Mouse (Mus musculus) erythroblast, embryonic 14.5 days (primary cell): ENCODE data around the gene Cst3. TPM values are rescaled to one million over a fixed set of nuclear protein-coding genes. Genes with fewer than 3 reads are reported as not detected.

Experiments used
- H3K27me3 ChIP-seq: 2 replicates; pipeline ENCODE4 v1.6.1; 2012; ENCODE audit warnings: inconsistent platforms; ENCODE audit not compliant: control insufficient read depth
- H3K36me3 ChIP-seq: 2 replicates; pipeline ENCODE4 v1.6.1; 2012; ENCODE audit warnings: mild to moderate bottlenecking, inconsistent platforms; ENCODE audit not compliant: control insufficient read depth
- H3K4me1 ChIP-seq: 2 replicates; pipeline ENCODE4 v1.6.1; 2012; ENCODE audit warnings: inconsistent platforms; ENCODE audit not compliant: control insufficient read depth
- H3K4me3 ChIP-seq: replicated peaks from 2 replicates; pipeline ENCODE3; 2012; ENCODE audit warnings: moderate library complexity, mild to moderate bottlenecking, inconsistent platforms
- H3K9me3 ChIP-seq: 2 replicates; pipeline ENCODE4 v1.6.1; 2012; ENCODE audit warnings: low read length, inconsistent platforms, mixed read lengths; ENCODE audit not compliant: control insufficient read depth
- GATA1 ChIP-seq: IDR thresholded peaks from 2 replicates; pipeline ENCODE4 v1.6.1; 2012; ENCODE audit warnings: low read length, inconsistent platforms, mixed read lengths
- TAL1 ChIP-seq: IDR thresholded peaks from 3 replicates; pipeline ENCODE4 v1.6.1; 2012; ENCODE audit warnings: low read length, inconsistent platforms, mixed read lengths
- polyA plus RNA-seq: library from polyadenylated mRNA; stranded (reverse); fragments of >175 nt; gene quantifications from 2 replicates; pipeline ENCODE4 v1.2.3, GENCODE M21; 2012

The Cst3 gene
- polyA plus RNA-seq = 7.4 and 8.3 TPM in 2 replicates

DNA sequence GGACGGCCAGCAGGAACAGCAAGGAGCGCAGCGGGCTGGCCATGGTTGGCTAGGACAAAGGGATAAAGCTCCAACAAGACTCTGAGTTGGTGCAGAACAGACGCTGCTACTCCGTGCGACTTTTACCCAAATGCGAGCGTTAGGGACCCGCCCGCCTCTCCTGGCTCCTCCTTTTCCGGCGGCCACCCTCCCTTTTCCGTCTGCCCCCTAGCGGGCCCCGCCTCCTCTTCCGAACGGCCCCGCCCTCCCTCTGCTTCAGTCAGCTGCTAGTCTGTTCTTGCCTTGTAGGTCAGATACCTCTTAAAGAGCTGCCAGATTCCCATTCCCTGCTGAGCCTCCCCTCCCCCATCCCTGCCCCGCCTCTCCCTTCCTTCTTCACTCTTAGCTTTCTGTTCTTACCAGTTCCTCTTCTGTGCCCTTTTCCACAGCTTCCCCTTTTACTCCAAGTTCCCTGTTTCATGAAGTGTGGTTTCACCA is at the start of gene Cst3:
Gene Cst3, minus strand, starts transcription at position 358 of the 477 bp plus-strand sequence.
- TF ChIP-seq GATA1 (no peak), TAL1 (no peak)
- H3K27me3 ChIP-seq = no peaks in the 10 kb centered on the region
- peaks cover 20% of the 10 kb centered on the region for H3K4me1 ChIP-seq
- H3K4me3 ChIP-seq = peak within 1 kb of the TSS; percentile 67
- H3K36me3 ChIP-seq = peaks cover 7% of the 10 kb centered on the region; the same call in 1 of the 2 replicates
- no peaks in the 10 kb centered on the region for H3K9me3 ChIP-seq

DNA sequence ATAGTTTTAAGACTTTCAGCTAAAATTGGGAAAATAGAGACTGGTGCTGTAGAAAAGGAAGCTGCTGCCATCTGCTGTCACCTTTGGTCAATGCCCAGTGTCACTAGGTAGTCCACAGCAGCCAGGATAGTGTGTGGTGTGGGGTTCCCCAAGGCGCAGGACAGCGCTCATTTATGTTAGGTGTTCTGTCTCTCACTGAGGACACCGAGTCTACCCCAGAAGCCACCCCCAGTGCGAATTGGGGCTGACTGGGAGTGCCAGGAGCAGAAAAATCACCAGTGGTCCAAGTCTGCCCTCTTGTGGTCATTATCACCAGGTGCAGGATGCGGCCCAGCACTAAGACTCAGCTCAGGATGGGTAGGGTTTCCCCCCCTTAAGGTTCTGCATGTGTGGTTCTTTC is 26.8 kb upstream of the Cst3 start:
- Histone ChIP-seq H3K36me3 (no peaks in the 10 kb centered on the region), H3K9me3 (no peaks in the 10 kb centered on the region), H3K4me1 (no peaks in the 10 kb centered on the region), H3K27me3 (no peaks in the 10 kb centered on the region), H3K4me3 (no peak overlapping the region)
- TF ChIP-seq TAL1 = no peak
- no peak for TF ChIP-seq GATA1

DNA sequence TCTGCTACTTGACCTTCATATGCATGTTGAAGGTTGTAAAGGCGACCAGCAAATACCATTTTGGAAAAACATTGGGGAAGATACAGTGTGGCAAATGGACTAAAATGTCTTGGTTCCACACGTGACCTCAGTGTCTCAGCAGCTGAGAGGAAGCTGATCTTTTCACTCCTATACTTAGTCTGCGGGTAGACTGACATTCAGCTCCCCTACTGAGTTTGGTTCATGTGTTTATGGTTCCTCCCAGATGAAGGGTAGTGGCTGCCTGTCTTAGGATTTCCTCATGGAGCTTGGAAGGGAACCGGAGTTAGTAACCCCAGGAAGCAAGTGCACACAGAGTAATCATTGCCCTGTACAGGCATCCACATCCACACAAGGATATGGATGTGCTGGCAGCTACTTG is 24.8 kb upstream of the Cst3 start:
- H3K4me1 ChIP-seq = no peaks in the 10 kb centered on the region
- no peaks in the 10 kb centered on the region for H3K9me3 ChIP-seq
- no peaks in the 10 kb centered on the region for H3K36me3 ChIP-seq
- H3K27me3 ChIP-seq = no peaks in the 10 kb centered on the region
- no peak overlapping the region for H3K4me3 ChIP-seq
- no peak for TF ChIP-seq GATA1
- TF ChIP-seq TAL1 = no peak

DNA sequence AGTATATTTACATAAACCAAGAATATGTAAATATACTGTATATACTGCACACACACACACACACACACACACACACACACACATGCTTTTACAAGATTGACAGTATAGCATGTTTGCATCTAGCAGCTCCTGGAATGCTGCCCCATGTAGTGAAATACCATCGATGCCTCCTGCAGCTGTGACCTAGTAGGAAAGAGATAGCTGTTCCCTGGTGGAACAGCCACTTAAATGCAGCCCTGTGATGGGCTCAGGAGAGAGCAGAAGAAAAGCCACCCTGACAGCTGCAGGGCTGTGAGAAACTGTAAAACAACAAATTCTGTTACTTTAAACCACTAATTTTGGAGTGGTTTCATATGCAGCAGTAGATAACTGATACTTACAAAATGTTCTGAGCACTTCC is 20.7 kb upstream of the Cst3 start:
- no peaks in the 10 kb centered on the region for H3K4me1 ChIP-seq
- H3K4me3 ChIP-seq = no peak overlapping the region
- no peaks in the 10 kb centered on the region for H3K9me3 ChIP-seq
- no peaks in the 10 kb centered on the region for H3K36me3 ChIP-seq
- H3K27me3 ChIP-seq = no peaks in the 10 kb centered on the region
- TF ChIP-seq GATA1 (no peak), TAL1 (no peak)

DNA sequence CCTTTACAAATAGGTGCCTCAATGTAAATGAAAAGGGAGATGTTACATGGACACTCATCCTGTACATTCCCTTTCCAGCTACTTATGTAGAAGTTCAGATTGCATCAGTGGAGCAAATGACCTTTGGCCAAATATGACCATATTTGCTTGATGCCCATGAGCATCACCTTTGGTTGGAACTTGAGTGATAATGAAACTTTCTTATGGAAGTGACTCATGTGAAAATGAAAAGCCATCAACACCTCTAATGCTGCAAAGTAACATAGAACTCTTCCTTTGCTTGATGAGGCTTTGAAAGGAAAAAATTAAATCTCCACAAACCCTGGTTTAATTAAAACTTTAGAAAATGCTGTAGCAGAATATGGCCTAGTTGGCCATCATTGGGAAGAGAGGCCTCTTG is 17.6 kb upstream of the Cst3 start:
- H3K36me3 ChIP-seq = no peaks in the 10 kb centered on the region
- TF ChIP-seq GATA1 (no peak), TAL1 (no peak)
- no peaks in the 10 kb centered on the region for H3K4me1 ChIP-seq
- no peaks in the 10 kb centered on the region for H3K27me3 ChIP-seq
- no peak overlapping the region for H3K4me3 ChIP-seq
- no peaks in the 10 kb centered on the region for H3K9me3 ChIP-seq

DNA sequence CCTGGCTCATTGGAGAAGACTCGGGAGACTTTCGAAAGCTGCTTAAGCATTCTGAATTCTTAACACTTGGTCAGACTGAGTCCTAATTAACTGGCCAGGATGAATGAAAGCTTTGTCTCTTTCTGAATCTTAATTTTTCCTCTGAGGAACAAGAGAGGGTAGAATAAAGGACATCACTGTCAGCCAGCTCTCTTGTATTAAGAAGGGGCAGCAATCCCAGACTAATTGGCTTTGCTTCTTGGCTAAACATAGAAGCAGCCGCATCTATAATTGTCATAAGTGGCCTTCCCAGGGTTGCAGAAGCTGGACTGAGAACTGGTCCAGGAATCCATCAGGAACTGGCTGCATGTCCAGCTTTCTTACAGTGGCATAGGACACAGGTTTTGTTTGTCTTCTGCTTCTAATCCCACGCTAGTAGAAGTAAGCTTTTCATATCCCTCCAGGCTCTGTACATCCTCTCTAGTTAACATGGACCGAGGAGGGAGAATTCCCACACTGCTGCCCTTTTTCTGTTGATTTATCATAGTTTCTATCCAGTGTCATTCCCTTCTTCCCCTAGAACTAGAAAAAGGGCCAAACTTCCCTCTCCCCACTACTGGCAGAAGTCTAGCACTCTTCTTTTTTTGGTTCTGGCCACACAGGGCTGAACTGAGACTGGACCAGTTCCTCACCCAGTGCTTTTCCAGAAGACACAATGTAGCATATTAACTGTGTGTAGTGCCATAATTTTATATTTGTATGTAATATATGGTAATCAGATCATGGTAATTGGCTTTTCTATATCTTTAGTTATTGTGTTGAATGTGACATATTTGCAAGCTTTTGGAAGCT is 14.7 kb upstream of the Cst3 start:
- H3K27me3 ChIP-seq = no peaks in the 10 kb centered on the region
- no peaks in the 10 kb centered on the region for H3K4me1 ChIP-seq
- H3K4me3 ChIP-seq = no peak overlapping the region
- H3K36me3 ChIP-seq = no peaks in the 10 kb centered on the region
- TF ChIP-seq TAL1 (no peak), GATA1 (no peak)
- no peaks in the 10 kb centered on the region for H3K9me3 ChIP-seq

DNA sequence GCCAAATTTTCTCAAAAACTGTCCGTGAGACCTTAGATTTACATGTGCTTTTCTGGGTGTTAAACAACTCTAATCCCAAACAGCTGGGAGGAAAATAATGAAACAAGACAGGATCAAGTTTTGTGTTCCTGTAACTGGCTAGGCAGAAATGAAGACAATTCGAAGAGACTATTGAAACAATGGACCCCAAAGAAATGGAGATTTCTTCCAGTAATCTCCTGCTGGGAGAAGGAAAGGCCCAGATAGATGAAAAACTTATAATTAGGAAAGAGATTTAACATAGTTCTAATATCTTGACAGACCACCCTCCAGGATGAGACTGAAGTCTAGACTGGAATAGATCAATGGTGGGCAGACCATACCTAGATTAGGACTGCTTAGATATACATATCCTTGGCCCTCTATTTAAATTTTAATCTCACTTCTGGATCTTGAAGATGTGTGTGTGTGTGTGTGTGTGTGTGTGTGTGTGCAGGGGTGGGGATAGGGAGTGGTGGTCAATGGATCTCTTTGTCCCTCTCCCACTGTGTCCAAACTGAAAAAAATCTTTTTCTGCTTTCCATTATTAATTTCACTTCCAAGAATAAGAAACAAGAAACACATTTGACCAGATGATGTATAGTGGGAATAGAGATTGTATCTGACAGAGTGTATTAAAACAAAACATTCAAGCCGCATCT is 14.0 kb upstream of the Cst3 start:
- H3K4me3 ChIP-seq = no peak overlapping the region
- H3K36me3 ChIP-seq = no peaks in the 10 kb centered on the region
- no peaks in the 10 kb centered on the region for H3K27me3 ChIP-seq
- TF ChIP-seq GATA1 (no peak), TAL1 (no peak)
- H3K9me3 ChIP-seq = no peaks in the 10 kb centered on the region
- no peaks in the 10 kb centered on the region for H3K4me1 ChIP-seq

DNA sequence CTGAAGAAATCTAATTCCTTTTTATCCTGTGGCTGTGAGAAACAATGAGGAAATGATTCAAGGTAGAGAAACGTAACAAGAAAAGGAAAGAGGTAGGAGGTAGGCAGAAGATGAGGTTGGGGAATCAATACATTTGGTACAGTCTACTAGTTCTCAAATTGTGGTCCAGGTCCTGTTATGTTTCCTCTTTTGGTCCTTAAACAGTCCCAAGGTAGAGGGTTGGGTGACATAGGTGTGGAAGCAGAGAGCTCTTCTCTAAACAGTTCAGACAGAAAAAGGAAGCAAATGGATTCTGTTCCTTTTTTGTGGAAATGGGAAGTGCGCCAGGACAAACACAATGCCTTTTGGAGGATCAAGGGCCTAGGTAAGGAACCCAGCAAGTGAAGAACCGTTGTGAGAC is 13.4 kb upstream of the Cst3 start:
- no peaks in the 10 kb centered on the region for H3K4me1 ChIP-seq
- no peaks in the 10 kb centered on the region for H3K36me3 ChIP-seq
- no peaks in the 10 kb centered on the region for H3K9me3 ChIP-seq
- H3K27me3 ChIP-seq = no peaks in the 10 kb centered on the region
- no peak overlapping the region for H3K4me3 ChIP-seq
- TF ChIP-seq TAL1 (no peak), GATA1 (no peak)

DNA sequence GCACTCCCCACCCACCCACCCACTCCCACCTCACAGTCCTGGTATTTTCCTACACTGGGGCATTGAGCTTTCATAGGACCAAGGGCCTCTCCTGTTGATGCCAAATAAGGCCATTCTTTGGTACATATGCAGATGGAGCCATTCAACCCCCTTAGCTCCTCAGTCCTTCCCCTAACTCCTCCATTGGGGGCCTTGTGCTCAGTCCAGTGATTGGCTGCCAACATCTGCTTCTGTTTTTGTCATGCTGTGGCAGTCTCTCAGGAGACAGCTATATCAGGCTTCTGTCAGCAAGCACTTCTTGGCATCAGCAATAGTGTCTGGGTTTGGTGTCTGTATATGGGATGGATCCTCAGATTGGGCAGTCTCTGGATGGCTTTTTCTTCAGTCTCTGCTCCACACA is 9.2 kb upstream of the Cst3 start:
- no peaks in the 10 kb centered on the region for H3K9me3 ChIP-seq
- TF ChIP-seq TAL1 (no peak), GATA1 (no peak)
- H3K4me3 ChIP-seq = no peak overlapping the region
- H3K27me3 ChIP-seq = no peaks in the 10 kb centered on the region
- no peaks in the 10 kb centered on the region for H3K36me3 ChIP-seq
- no peaks in the 10 kb centered on the region for H3K4me1 ChIP-seq
